Mouse (Mus musculus) cerebellum, postnatal 4 days (tissue): ENCODE results near the gene Hectd4.
"Not testable (repeated sequence)": the region's sequence is repeated elsewhere in the genome, so short reads cannot be mapped to it uniquely, and the experiment has no call there.

Experiments used
- DNase-seq, 2 experiments: peaks; one replicate each; pipeline ENCODE4 v3.0.0; 2022; ENCODE audit warnings: low spot score in 2 of 2, mixed read lengths in 1 of 2

Hectd4 gene

DNA sequence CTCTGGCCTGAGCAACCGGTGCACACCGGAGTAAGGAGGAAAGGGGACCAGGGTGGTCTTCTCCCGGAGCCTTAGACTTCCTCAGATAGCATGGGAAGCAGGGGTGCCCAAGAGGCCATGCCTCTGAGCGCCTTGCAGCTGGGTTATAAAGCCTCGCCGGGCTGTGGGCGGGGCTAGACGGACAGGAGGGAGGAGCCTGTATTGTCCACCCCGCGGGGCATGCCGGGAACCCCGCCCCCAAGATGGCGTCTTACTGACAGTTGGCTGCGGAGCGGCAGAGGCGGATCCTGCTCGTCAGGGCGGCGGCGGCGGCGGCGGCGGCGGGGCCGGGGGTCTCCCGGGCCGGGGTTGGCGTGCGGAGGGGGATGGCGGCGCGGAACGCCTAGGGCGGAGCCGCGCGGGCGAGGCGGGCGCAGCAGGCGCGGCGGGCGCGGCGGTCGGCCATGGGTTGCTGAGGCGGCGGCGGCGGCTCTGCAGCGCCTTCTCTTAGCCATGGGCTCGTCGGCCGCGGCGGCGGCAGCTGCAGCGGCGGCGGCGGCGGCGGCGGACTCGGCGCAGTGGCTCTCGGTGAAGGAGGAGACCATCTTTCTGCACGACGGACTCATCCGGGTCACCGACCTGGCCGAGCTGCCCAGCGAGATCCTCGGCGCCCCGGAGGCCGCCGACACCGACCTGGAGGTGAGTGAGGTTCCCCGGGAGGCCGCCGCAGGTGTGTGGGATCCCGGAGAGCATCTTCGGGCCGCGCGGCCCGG is at the start of gene Hectd4:
TSS of gene Hectd4 (plus strand) at position 240 of the 752 bp plus-strand sequence.
- DNase-seq: peak; percentile 94 to 98

DNA sequence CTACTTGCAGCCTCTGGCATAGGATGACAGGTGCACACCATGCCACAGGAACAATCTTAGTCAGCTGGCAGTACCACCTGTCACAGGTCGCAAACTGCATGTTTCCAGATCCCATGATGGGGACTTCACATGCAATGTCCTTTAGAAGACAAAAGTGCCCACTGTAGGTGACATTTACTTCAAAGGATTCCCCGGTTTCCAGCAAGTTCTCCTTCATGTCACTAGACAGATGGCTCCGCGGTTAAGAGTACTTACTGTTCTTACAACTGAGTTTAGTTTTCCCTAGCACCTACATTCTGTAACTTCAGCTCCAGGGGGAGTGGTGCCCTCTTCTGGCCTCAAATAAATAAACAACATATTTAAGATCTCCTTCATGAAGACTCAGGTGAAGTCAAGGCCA is 47.2 kb upstream of the Hectd4 start:
- DNase-seq: no peak

DNA sequence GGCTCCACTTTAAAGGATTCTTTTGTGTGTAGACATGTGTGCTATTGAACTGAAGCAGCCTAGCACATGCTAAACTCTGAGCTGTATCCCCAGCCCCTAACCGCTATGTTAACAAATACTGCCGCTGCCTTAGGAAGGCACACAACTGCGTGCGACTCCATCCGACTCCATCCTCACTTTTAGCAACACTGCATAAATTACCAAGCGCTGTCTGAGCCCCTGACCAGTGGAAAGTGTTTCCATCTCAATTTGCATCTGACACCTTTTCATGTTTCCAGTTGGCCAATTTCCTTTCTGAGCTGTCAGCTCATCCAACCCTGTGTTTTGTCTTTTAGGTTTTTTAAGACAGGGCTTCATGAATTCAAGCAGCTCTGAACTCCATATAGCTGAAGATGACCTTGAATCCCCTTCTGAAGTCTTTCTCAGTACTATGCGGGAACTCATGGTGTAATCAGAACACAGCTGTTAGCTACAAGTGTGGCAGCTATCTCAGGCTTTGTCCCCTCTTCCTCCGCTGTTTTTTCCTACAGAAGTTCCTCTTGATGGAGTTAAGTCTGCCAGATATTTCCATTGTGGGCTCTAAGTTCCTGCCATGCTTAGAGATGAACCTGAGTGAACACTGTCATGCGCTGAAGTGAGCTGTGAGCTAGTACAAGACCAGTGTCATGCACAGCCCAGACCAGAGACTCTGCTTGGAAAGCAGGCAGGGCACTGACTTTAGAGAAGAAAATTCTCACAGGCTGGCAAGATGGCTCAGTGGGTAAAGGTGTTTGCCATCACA is 40.8 kb upstream of the Hectd4 start:
- DNase-seq: no peak

DNA sequence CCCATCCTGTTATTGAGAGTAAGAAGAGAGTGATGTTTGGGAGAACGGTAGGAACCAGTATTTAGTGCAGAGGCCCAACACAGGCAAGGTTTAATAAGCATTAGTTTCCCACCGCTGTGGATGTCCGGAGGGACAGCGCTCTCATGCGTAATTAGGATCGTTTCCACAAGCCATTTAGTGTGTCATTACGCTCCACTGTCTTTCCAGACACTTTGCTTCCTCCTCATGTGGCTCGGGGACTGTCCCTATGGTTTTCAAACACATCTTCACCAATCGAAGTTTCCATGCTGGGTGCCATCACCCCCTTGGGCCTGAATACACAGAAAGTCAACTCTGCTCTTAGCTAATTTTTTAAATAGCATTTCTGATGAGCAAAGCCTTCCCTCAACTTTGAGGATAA is 36.8 kb upstream of the Hectd4 start:
- no peak for DNase-seq

DNA sequence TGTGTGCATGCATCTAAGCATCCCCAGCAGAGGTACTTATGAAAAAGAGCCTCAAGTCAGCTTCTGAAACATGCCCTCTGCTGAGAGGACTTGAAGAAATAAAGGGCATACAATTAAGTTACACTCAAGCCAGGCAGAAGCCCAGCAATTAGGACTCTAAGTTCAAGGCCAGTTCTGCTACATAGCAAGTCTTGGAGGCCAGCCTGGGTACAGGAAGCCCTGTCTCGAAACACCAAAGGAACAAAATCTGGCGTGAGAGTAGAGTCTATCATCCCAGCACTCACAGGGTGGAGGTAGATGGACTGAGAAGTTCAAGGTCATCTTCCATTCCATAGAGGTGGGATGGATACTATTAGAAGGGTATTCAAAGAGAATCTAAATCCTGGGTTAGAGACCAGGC is 35.6 kb upstream of the Hectd4 start:
- DNase-seq: no peak

DNA sequence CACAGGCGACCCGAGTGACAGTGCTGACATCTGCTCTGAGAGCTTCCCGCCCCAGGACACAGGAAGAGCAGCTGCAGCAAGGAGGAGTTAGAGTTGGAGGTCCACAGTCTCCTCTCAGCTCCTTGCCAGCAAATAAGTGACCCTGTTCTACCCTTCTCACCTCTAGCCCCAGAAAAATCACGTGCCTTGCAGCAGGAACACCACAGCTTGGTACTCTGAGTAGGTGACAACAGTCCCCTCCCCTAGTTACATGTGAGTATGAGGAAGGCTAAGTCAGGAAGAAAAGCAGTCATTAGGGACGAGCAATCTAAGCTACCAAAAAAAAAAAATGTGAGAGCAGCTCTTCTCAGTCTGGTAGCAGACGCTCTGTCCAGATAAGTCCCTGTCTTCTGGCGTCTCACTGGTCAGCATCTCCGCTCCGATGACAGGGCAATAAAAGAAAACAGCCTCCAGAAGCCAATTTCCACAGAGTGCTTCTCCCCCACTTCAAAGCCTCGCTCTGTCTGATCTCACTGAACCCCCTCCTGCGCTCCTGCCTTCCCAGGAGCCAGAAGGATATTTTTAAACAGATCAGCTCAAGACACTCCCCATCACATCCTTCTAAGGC is 35.0 kb upstream of the Hectd4 start:
- DNase-seq: no peak

DNA sequence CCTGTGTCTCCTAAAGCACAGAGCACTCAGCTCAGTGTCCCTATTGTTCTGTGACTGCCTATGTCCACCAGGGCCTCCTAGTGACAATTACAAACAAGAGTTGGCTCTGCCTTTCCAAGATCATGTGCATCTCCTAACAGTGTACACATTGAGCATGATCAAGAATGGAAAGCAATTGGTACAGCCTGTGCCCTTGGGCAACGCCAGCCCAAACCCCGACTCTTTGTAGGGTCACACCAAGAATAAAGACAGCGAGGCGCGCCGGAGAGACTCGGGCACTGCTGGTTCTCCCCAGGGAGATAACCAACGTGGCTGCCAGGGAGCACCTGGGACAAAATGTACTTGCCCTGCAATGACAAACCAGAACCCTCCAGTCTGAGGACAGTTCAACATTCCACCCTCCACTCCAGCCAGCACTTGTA is 32.4 kb upstream of the Hectd4 start:
- DNase-seq: no peak

DNA sequence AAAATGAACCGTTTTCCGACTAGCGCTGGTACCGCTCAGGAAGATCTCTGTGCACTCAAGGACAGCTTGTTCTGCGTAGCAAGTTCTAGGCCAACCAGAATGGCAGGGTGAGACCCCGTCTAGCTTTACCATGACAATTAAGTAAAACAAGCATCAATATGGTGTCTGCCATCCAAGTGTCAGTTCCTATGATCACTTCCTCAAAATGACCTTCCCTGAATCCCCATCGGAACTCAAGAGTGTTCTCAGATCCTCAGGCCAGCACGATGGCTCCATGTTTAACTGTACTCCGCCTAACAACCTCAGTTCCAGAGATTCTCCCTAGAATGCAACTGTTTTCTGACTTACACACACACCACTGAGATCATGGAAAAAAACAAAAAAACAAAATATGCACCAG is 31.8 kb upstream of the Hectd4 start:
- no peak for DNase-seq

DNA sequence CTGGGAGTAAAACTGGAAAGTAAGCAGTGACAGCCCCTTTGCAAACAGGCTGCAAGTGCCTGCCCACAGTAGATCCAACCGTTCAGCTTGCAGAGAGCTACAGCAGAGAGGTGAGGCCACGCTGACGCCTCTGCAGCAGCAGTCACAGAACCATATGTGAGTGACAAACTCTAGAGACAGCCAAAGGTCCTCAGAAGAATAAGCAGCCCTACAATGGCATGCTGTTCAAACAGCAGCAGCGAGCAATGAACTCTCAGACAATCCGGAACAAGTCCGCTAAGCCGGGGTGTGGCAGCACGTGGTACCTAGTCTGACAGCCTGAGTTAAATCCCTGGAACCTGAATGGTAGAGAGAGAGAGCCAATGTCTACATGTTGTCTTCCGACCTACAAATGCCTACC is 30.8 kb upstream of the Hectd4 start:
- DNase-seq: no peak

DNA sequence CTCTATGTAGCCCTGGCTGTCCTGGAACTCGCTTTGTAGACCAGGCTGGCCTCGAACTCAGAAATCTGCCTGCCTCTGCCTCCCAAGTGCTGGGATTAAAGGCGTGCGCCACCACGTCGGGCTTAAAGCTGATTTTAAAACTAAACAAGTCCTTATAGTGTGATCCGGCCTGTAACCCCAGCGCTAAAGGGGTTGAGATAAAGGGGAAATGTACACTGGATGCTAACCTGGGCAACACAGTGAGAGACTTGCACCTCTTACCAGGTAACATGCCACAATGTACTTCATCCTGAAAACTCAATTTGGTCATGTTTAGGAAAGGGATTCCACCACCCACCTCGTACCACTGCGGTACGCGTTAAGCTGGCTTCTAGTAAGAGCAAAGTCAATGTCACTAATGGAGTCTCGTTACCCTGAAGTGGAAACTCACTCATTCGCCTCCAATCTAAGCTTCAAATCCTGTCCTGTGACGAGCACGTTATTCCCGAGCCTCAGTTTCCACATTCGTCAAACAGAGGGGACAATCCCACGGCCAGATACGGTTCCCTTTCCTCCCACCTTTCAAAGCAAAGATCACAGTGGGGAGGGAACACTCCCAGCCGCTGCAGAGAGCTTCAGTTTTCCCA is 29.7 kb upstream of the Hectd4 start:
- no peak for DNase-seq

DNA sequence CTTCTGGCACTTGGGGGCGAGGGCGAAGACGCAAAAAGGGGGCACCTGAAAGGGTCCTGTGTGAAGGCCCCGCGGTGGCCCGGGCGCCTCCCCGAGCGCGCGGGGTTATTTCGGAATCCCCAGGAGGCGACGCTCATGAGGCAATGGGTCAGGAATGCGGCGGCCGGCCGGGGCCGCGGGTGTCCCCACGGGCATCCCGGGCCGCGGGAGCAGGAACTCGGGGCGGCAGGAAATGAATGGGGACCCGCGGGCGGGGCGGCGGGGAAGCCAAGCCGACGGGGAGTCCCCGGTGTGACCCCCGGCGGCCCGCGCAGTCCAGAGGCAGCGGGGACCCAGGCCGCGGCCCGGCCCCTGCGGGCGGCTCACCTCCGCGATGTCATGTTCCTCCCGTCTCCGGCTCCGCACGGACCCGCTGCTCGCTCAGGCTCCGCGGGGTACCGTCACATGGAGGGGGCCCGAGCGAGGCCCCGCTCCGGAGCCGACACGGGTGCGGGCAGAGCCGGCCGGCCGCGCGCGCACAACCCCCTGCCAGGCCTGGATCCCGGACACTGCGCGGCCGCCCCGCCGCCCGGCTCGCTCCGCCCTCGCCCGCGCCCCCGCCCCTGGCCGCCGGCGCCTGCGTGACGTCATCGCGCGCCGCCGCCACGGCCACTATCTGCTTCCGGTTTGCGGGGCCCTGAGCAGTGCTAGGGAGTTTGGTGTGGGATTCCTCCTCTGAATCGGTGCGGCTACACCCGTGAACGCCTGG is 29.0 kb upstream of the Hectd4 start, which contains the start of gene Ptpn11:
TSS of gene Ptpn11 (minus strand) at position 562 of the 748 bp plus-strand sequence.
- peak; percentile 78 to 91 for DNase-seq

DNA sequence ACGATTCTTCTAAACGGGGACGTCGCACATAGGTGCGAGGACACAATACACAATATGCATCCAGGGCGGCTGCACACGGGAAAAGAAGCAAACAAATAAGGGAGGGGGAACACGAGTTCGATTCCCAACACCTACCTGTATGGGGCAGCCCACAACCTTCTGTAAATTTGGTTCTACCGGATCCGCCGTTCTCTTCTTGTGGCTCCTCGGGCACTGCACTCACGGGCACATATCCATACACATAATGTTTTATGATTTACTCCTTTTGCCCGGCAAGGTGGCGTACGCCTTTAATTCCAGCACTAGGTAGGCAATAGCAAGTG is 28.5 kb upstream of the Hectd4 start:
- DNase-seq: no peak

DNA sequence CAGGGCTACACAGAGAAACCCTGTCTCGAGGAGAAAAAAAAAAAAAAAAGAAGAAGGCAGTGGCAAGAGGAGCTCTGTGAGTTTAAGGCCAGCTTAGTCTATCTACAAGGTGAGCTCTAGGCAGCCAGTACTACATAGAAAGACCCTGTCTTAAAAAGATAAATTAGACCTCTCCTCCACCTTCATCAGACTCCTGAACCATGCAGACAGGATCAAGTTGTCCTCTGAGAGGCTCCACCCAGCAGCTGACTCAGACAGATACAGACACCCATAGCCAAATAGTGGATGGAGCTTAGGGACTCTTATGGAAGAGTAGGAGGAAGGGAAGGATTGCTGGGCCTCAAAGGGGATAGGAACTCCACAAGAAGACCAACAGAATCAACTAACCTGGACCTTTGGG is 25.8 kb upstream of the Hectd4 start:
- DNase-seq: no peak

DNA sequence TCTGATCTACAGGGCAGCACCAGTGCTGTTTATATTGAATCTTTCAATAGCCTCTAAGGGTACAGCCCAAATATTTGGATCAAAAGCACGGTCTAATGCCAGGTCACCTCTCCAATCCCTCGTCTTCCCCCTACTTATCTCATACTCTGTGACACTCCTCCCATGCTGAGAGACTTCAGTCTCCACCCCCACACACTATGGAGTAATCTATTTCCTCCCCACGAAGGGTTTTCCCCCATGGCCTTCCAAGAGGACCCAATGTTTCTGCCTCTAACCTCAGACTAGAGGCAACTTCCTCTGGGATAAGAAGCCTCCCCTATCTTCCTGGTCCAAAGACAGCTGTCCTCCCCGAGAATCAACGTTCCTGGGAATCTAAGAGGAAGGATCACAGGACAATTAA is 23.3 kb upstream of the Hectd4 start:
- no peak for DNase-seq

DNA sequence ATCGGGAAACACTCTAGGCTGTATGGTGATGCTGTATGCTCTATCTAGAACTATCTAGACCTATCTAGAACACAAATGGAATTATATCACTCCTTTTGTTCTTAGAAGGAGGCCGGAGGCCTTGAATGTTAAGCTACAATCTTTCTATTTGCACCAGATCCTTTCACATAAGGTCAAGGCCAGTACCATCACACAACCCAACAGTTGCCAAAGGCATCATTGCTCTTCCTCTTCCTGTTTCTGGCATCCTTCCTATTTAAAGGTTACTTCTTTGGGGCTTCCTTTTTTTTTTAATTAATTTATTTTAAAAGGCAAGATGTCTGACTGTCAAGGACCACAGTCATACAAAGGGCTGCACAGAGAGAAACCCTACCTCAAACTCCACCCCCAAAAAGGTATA is 22.7 kb upstream of the Hectd4 start:
- no peak for DNase-seq

DNA sequence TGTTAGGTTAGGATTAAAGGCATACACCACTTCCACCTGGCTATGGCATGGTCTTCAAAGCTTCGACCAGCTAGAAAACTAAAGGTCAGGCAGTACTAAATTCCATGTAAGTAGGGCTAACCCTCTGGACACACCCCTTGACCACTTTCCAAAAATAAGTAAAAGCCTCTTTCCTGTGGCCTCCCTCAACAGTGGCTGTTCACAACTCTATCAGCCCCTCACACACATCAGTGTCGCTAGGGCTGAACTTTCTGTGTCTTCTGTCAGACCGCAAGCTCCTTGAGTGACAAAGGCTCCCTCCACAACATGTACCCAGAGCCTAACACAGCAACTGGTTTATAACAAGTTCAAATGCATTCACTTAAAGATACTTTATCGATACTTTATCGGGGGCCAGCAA is 21.6 kb upstream of the Hectd4 start:
- no peak for DNase-seq

DNA sequence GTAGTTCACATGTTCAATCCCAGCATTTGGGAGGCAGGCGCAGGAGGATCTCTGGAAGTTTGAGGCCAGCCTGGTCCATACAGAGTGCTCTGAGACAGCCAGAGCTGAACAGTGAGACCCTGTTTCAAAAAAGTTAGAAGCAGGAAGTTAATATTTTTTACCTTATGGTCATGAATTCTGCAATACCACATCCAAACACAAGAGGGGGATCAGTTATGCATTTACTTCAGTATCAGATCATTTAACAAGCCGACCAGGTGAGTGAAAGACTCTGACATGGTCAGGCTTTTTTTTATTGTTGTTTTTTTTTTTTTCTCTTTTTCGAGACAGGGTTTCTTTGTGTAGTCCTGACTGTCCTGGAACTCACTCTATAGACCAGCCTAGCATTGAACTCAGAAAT is 18.3 kb upstream of the Hectd4 start:
- DNase-seq: no peak

DNA sequence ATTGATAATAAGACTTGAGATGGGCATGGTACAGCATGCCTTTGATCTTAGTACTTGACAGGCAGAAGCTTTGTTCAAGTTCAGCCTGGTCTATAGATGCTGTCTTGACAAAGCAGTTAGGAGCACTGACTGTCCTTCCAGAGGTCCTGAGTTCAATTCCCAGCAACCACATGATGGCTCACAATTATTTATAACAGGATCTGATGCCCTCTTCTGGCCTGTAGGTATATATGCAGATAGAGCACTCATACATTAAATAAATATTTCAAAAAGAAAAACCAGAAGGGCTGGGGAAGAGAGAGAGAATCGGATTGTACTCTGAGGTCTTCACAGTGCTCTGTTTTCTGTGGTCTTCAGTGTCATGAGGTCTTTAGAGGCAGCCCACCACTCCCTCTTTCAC is 17.6 kb upstream of the Hectd4 start:
- no peak for DNase-seq

DNA sequence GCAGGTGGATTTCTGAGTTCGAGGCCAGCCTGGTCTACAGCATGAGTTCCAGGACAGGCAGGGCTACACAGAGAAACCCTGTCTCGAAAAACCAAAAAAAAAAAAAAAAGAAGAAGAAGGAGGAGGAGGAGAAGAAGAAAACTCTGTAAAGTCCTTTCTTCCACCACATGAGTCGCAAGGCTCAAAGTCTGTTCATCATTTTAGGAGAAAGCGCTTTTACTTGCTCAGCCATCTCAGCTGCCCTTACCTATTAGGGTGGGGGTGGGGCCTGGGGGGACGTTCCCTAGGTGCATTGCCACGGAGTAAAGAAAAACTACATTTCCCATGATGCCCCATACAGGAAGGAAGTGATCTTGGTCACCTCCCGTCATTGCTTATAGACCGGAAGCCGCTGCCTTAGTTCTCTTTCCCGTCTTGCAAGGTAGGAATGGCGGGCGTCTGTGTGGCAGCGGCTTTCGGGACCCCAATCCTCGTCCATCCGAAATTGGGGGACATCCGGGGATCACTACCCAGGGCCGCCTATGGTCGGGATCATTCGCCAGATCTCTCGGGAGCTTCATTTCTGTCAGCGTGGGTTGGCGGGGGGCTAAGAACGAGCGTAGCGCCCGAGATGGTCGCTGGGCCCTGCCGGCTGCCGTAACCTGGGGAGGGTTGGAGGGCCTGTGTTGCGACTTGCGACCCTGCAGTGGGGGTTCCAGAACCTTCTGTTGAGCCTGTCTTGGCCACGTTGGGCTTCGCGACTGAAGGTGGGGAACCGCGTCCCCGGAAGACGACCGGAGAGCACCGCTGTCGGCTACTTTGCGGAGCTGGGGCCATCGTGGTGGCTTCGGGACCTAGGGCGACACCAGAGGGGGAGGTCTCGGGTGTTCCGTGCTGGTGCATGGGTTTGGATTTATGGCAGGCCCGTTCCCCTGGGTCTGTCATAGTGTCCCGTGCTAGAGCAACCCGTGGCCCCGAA is 15.6 kb upstream of the Hectd4 start, which contains the start of gene Rpl6:
TSS of gene Rpl6 (plus strand) at position 350 of the 958 bp plus-strand sequence.
- DNase-seq: peak; percentile 35 to 72

DNA sequence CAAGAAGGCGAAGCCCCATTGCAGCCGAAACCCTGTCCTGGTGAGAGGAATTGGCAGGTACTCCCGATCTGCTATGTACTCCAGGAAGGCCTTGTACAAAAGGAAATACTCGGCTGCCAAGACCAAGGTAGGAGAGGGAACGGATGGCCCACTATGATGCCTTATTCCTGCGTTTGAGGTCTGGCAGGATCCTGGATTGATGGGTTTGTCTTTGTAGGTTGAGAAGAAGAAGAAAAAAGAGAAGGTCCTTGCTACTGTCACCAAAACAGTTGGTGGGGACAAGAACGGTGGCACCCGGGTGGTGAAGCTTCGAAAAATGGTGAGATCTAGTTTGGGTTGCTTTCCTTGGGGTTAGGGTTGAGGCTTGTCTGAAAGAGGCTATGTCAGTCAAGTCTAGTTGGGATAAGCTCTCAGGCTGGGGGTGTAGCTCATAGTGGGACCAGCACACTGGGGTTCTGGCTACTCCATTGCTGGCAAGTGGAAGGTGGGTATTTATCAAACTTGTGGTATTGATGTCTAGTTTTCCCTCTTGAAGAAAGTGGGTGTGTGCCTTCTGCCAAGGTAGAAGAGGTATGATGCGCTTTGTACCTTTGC is 14.4 kb upstream of the Hectd4 start:
- not testable (repeated sequence) for DNase-seq
